Mouse (Mus musculus) heart, postnatal 14 days (tissue): ENCODE measurements around the gene Ifi206. TPM values are rescaled to one million over a fixed set of nuclear protein-coding genes. Genes with fewer than 3 reads are reported as not detected.
A peak's percentile ranks its signal among the peaks of the same experiment; 100 is the strongest.

Experiments used
- DNase-seq, 2 experiments: peaks; one replicate each; pipeline ENCODE4 v3.0.0; 2021 to 2022
- intact Hi-C: fragments of 180-260 bp; cut with DNase I; formaldehyde crosslinking; loops from one replicate; pipeline ENCODE4 v1.15.1; 2025
- microRNA-seq, 2 experiments: library from miRNA; unstranded; fragments of <30 nt; microRNA quantifications; one replicate each; pipeline ENCODE4 v1.2.0; 2021 to 2022
- total RNA-seq, 2 experiments: library from RNA; stranded (reverse); gene quantifications; 2 replicates each; pipeline ENCODE4 v1.2.3; 2021

The Ifi206 gene
- total RNA-seq, 2 experiments from 2014 or later = 0.17 to 0.37 TPM

DNA sequence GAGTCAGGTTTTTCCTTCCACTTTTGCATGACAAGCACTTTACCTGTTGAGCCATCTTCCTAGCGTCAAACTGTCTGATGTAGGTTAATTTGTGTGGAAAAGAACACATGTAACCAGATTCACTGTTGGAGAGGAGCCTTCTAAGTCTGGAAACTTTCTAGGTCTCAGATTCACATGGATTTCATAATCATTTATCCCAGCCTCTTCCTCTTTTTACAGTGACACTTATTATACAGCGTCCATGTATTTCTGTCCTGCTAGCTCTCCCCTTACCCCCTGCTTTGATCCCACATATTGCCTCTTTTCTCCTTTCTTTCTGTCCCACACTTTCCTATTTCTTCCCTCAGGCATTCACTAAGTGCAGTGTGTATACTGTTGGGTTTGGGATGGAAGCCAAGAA is 64.5 kb downstream of the Ifi206 start:
- DNase-seq = no peak
- intact Hi-C loops = no loop called here

DNA sequence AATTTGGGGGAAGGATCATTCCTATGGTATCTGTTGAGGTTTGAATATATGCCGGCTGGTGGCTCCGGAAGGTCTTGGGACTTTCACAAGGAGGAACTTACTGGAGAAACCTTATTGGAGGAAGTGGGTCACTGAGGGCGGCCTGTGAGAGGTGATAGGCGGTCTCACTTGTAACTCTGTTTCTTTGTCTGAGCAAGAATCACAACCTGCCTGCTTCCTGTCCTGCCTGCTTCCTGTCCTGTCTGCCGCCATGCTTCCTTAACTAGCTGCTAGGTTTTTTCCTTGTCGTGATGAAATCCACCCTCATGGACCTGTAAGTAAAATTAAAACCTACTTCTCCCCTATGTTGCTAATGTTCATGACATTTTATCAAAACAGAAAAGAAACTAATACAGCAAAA is 70.5 kb downstream of the Ifi206 start:
- DNase-seq = peak; percentile 10
- intact Hi-C loops = no loop called here

DNA sequence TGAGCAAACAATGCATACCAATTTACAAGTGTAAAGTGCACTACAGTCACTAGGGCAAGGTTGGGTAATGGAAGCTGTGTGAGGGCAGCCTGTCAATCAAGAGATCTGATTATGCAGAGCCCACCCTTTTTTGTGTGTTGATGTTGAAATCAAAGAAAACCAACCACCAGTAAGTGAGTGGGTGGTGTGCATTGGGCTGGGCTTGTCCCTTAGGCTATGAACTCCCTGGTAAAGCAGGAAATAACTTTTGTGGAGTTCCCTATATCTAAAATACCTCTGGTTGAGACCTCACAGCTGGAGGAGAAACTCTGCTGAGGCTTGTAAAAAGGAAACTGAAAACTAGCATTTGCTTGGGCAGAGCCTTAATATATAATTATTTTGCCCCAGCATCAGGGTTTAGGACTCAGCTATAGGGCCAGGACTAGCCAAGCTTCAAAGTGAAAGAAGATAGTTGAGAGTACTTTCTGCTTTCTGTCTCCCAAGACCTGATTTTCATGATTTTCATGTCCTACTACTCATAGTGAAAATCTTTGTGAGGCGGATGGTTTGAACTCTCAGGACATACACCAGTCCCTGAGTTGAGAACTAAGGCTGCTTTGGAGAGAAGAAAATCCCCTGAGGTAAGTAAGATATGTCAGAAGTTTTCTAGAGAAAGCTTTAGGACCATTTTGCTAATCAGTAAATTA is 71.8 kb downstream of the Ifi206 start:
- no peak for DNase-seq
- intact Hi-C loops = no loop called here

DNA sequence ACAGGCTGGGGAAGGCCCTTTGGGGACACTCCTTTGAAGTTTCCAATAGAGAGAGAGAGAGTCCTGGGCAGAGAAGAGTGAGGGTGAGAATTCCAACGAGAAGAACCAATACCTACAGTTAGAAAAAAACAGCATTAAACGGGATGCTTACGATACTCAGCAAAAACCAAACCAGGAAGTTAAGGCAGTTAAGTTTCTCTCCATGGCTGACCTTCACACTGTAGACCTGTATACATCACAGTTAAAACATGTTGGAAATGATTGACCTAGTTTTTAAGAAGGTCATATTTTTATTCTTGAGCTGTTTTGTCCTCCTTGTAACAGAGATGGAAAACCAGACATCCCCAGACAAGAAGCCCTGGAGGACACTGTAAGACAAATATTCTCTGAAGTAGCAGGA is 72.3 kb downstream of the Ifi206 start:
- intact Hi-C loops = no loop called here
- DNase-seq = no peak

Small RNAs within 50 kb of the gene (microRNA-seq; reads per million reads assigned to microRNA genes)
- 0 reads per million in 2 experiments for gene Gm44481

Other genes starting within 250 kb of the Ifi206 start
- gene Olfr418, start 225.0 kb downstream of the Ifi206 start, total RNA-seq = not detected
- not detected for gene Mptx2, start 213.3 kb downstream of the Ifi206 start, total RNA-seq
- gene Ackr1, start 157.3 kb downstream of the Ifi206 start, total RNA-seq = 1 to 10 TPM in 1 of 2 experiments, under 1 TPM in 1; 0.83 to 1.3 TPM
- gene Aim2, start 140.2 kb downstream of the Ifi206 start, total RNA-seq = 1 to 10 TPM in 1 of 2 experiments, under 1 TPM in 1; 0.91 to 1.2 TPM
- 1 to 10 TPM; 3.1 to 3.2 TPM for gene Cadm3, start 123.3 kb downstream of the Ifi206 start, total RNA-seq
- not detected for gene Ifi214, start 44.9 kb upstream of the Ifi206 start, total RNA-seq
- gene Ifi213, start 108.2 kb upstream of the Ifi206 start, total RNA-seq = under 1 TPM in 1 of 2 experiments, not detected in 1; 0.39 TPM
- gene Ifi209, start 139.9 kb upstream of the Ifi206 start, total RNA-seq = under 1 TPM; 0.22 to 0.59 TPM
- under 1 TPM in 1 of 2 experiments, not detected in 1; 0.32 TPM for gene Ifi208, start 182.6 kb upstream of the Ifi206 start, total RNA-seq